In the genomic region with DNA sequence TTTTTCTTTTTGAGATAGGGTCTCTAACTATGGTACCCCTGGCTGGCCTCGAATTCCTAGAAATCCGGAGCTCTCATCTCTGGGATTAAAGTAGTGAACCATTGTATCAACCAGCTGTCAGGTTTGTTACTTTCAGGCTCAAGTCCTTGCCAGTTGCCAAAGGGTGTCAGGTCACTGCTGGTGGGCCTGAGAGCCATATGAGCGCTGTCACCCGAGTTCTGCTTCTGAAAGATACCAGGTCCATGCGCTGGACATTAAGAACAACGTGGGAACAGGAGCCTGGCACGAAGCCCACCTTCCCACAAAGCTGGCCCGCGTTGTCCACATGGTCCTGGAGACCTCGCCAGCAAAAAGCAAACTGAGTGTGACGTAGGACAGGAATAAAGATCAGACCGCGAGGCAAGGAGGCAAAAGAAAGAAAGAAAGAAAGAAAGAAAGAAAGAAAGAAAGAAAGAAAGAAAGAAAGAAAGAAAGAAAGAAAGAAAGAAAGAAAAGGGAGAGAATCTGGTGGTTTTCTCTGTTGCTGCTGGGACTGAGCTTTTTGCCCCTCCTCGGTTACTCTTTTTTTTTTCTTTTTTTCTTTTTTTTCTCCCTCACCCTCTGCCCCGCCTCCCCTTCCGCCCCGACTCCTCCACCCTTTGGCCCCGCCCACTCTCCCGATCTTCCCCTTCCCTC, we compare ENCODE assay signal across 8 mouse cellular contexts. TPM values are rescaled to one million over a fixed set of nuclear protein-coding genes. Genes with fewer than 3 reads are reported as not detected.
DNase-seq lines count a peak whose midpoint lies in the region; ATAC-seq and TF ChIP-seq lines count a peak whose summit lies in the region.

No protein-coding gene starts in this region.

- no peak for TF ChIP-seq POLR2A in brain, embryonic 14.5 days (IDR thresholded peaks at IDR 0.05; ENCODE audit: borderline replicate concordance, extremely low read depth, insufficient read depth, insufficient read length, poor library complexity, severe bottlenecking)
- peak; percentile 10; the same call in 1 of the 2 replicates for TF ChIP-seq POLR2A in lung, adult 2 months (IDR thresholded peaks at IDR 0.05; ENCODE audit: borderline replicate concordance, extremely low read depth, low read depth, low read length)

- H3K9me3 ChIP-seq in E14TG2a.4 (ENCODE audit: low read length) = no peaks in the 10 kb centered on the region
- H3K9me3 ChIP-seq in forebrain, embryonic 11.5 days (ENCODE audit: control insufficient read depth, low read length) = no peaks in the 10 kb centered on the region

- peak overlapping the region; percentile 60 for H3K4me3 ChIP-seq in E14TG2a.4 (replicated peaks; ENCODE audit: low read length)
- peak overlapping the region; percentile 76 for H3K4me3 ChIP-seq in forebrain, embryonic 11.5 days (ENCODE audit: low read depth, low read length)
- peak overlapping the region; percentile 79 for H3K4me3 ChIP-seq in lung, adult 2 months (replicated peaks; ENCODE audit: extremely low read depth, low read depth, low read length)

- peak; percentile 63 for DNase-seq in brain, embryonic 14.5 days (ENCODE audit: low read depth)
- DNase-seq in forebrain, embryonic 11.5 days (ENCODE audit: low spot score) = peak; percentile 72
- DNase-seq in heart, postnatal 10 days = peak; percentile 83 to 88
- DNase-seq in kidney, postnatal 4 days = peak; percentile 72 to 80
- peak; percentile 55 for DNase-seq in lung, adult 2 months
- DNase-seq in ovary, postnatal 14 days (ENCODE audit: low spot score) = peak; percentile 66
- DNase-seq in yolk sac, embryonic 10.5 days (ENCODE audit: low spot score) = peak; percentile 53

- H3K27me3 ChIP-seq in E14TG2a.4 (ENCODE audit: insufficient read depth, low read length) = no peaks in the 10 kb centered on the region
- H3K27me3 ChIP-seq in forebrain, embryonic 11.5 days (ENCODE audit: control insufficient read depth, insufficient read depth, low read length) = no peaks in the 10 kb centered on the region

- ATAC-seq in forebrain, embryonic 11.5 days (replicated peaks; ENCODE audit: low FRiP score) = peak; percentile 20

- 2% methylated on average over 19 of the region's 19 CpGs for WGBS in forebrain, embryonic 11.5 days
- WGBS in lung, adult 2 months = 2% methylated on average over 19 of the region's 19 CpGs

- peaks cover 53% of the 10 kb centered on the region for H3K36me3 ChIP-seq in E14TG2a.4 (ENCODE audit: insufficient read depth, low read length)
- H3K36me3 ChIP-seq in forebrain, embryonic 11.5 days (ENCODE audit: control insufficient read depth, insufficient read depth, low read length) = peaks cover 6% of the 10 kb centered on the region

- peak overlapping the region; percentile 28; the same call in 1 of the 2 replicates for H3K27ac ChIP-seq in forebrain, embryonic 11.5 days (ENCODE audit: low read depth, low read length)

- peak overlapping the region; percentile 28 for H3K9ac ChIP-seq in forebrain, embryonic 11.5 days (ENCODE audit: low read length)

- H3K4me2 ChIP-seq in forebrain, embryonic 11.5 days (ENCODE audit: low read depth, low read length, severe bottlenecking) = peak overlapping the region; percentile 45

- H3K4me1 ChIP-seq in E14TG2a.4 (replicated peaks; ENCODE audit: low read depth, low read length) = peaks cover 72% of the 10 kb centered on the region
- H3K4me1 ChIP-seq in forebrain, embryonic 11.5 days (replicated peaks; ENCODE audit: control insufficient read depth, insufficient read depth, low read length) = peaks cover 14% of the 10 kb centered on the region
- peaks cover 21% of the 10 kb centered on the region for H3K4me1 ChIP-seq in lung, adult 2 months (ENCODE audit: control insufficient read depth, insufficient read depth, low read length)

- no peak for TF ChIP-seq CTCF in E14TG2a.4 (conservative IDR thresholded peaks at IDR 0.05; ENCODE audit: low read length)
- no peak for TF ChIP-seq CTCF in brain, embryonic 14.5 days (IDR thresholded peaks at IDR 0.05; ENCODE audit: borderline replicate concordance, extremely low read depth, insufficient read depth, insufficient read length)
- TF ChIP-seq CTCF in lung, adult 2 months (IDR thresholded peaks at IDR 0.05; ENCODE audit: insufficient read depth, low read length) = no peak

- intact Hi-C loops in heart, postnatal 10 days (cut with DNase I) = no loop called here

RNA-seq across cellular contexts. Expression of gene Nadk, which starts 0.7 kb away (rescaled TPM):
- polyA plus RNA-seq in brain, embryonic 14.5 days (2012; rRNA removed) = 86.2 and 100 TPM in 2 replicates
- polyA plus RNA-seq in forebrain, embryonic 11.5 days (2014; fragmentation: Nextera tagmentation; extraction: Ambion mirVana) = 110 and 116 TPM in 2 replicates
- 10 to 100 TPM; 34.8 to 42.4 TPM for total RNA-seq in heart, postnatal 10 days (2021)
- polyA plus RNA-seq in lung, adult 2 months (2012; rRNA removed) = 110 and 119 TPM in 2 replicates

RNA-seq across cellular contexts. Expression of gene Slc35e2, which starts 38.4 kb away (rescaled TPM):
- 15.0 and 21.8 TPM in 2 replicates for polyA plus RNA-seq in brain, embryonic 14.5 days (2012; rRNA removed)
- polyA plus RNA-seq in forebrain, embryonic 11.5 days (2014; fragmentation: Nextera tagmentation; extraction: Ambion mirVana) = 16.0 and 16.5 TPM in 2 replicates
- total RNA-seq in heart, postnatal 10 days (2021) = 10 to 100 TPM; 12.2 to 13.1 TPM
- polyA plus RNA-seq in lung, adult 2 months (2012; rRNA removed) = 5.2 and 6.6 TPM in 2 replicates

Comparison
In these comparisons a context has a peak if more than half of its experiments do, and no peak if none do; other contexts are left out.
1. Peak in every context shown above with its lines: DNase-seq, ATAC-seq, H3K4me3 ChIP-seq and H3K27ac ChIP-seq.